Mouse (Mus musculus) stomach, postnatal 0 days (tissue): ENCODE results near the gene Lmbrd1. TPM values are rescaled to one million over a fixed set of nuclear protein-coding genes. Genes with fewer than 3 reads are reported as not detected.
"Not testable (repeated sequence)": the region's sequence is repeated elsewhere in the genome, so short reads cannot be mapped to it uniquely, and the experiment has no call there.

Experiments used
- ATAC-seq: fragments of 200-750 bp; cut with Nextera tagmentation; 2 replicates; pipeline ENCODE4 v1.8.0; 2017; ENCODE audit not compliant: low FRiP score, low TSS enrichment
- DNase-seq: peaks from one replicate; pipeline ENCODE4 v3.0.0-alpha.2; 2016; ENCODE audit warnings: low spot score
- H3K27ac ChIP-seq: fragments of 300-500 bp; sonication (generic); replicated peaks from 2 replicates; pipeline ENCODE4 v1.5.1; 2014; ENCODE audit warnings: mild to moderate bottlenecking, control low read depth
- H3K27me3 ChIP-seq: fragments of 300-500 bp; sonication (generic); 2 replicates; pipeline ENCODE4 v1.6.1; 2014; ENCODE audit warnings: low read length; ENCODE audit not compliant: control insufficient read depth, insufficient read depth
- H3K36me3 ChIP-seq: fragments of 300-500 bp; sonication (generic); 2 replicates; pipeline ENCODE4 v1.6.1; 2014; ENCODE audit warnings: low read length, mixed read lengths; ENCODE audit not compliant: control insufficient read depth, insufficient read depth
- H3K4me1 ChIP-seq: fragments of 300-500 bp; sonication (generic); replicated peaks from 2 replicates; pipeline ENCODE4 v1.6.1; 2014; ENCODE audit warnings: antibody characterized with exemption; ENCODE audit not compliant: control insufficient read depth, insufficient read depth
- H3K4me2 ChIP-seq: fragments of 300-500 bp; sonication (generic); replicated peaks from 2 replicates; pipeline ENCODE4 v1.6.1; 2014; ENCODE audit warnings: low read depth, mild to moderate bottlenecking, control low read depth, moderate library complexity
- H3K4me3 ChIP-seq: fragments of 300-500 bp; sonication (generic); 2 replicates; pipeline ENCODE4 v1.5.1; 2014; ENCODE audit warnings: low read depth, low read length, control low read depth
- H3K9ac ChIP-seq: fragments of 300-500 bp; sonication (generic); 2 replicates; pipeline ENCODE4 v1.6.1; 2014; ENCODE audit warnings: mild to moderate bottlenecking, low read length, control low read depth, mixed read lengths
- H3K9me3 ChIP-seq: fragments of 300-500 bp; sonication (generic); 2 replicates; pipeline ENCODE4 v1.6.1; 2016; ENCODE audit warnings: low read length; ENCODE audit not compliant: control insufficient read depth
- CTCF ChIP-seq: IDR thresholded peaks from 2 replicates; pipeline ENCODE4 v1.5.1; 2016; ENCODE audit warnings: antibody characterized with exemption, low read depth, mild to moderate bottlenecking, moderate library complexity
- EP300 ChIP-seq: optimal IDR thresholded peaks from 2 replicates; pipeline ENCODE3; 2016; ENCODE audit warnings: antibody characterized with exemption
- WGBS: fragments of 180-500 bp; shearing (Covaris S2); extraction: QIAGEN DNeasy Blood & Tissue Kit; methylation state at CpG from one replicate; pipeline ENCODE4 v1.1.7; 2014; 5-methylcytosine and 5-hydroxymethylcytosine counted together
- polyA plus RNA-seq: library from polyadenylated mRNA; unstranded; fragments of >200 nt; fragmentation: Nextera tagmentation; extraction: Ambion mirVana; gene quantifications from 2 replicates; pipeline ENCODE4 v1.2.1, GENCODE M21; 2015

The Lmbrd1 gene
- 33.6 and 35.2 TPM in 2 replicates for polyA plus RNA-seq

GRCm38 (mm10) chr1:24678205-24678917, at the start of gene Lmbrd1:
Lmbrd1 (plus strand) TSS chr1:24678630.
- Histone ChIP-seq H3K4me3 (peak within 1 kb of the TSS; percentile 94), H3K9me3 (no peaks in the 10 kb centered on the region), H3K4me1 (no peaks in the 10 kb centered on the region), H3K9ac (peak within 1 kb of the TSS; percentile 95), H3K27me3 (no peaks in the 10 kb centered on the region), H3K36me3 (no peaks in the 10 kb centered on the region), H3K4me2 (peak within 1 kb of the TSS; percentile 68), H3K27ac (peak within 1 kb of the TSS; percentile 94)
- TF ChIP-seq EP300, result no peak
- peak; percentile 78 for TF ChIP-seq CTCF
- DNase-seq, result peak; percentile 94
- under 1% methylated on average over 51 of the region's 54 CpGs for WGBS
- ATAC-seq, result peak; percentile 95

- DNase-seq (no peak), ATAC-seq (no peak)
- H3K27me3 ChIP-seq, result no peaks in the 10 kb centered on the region
- H3K4me1 ChIP-seq, result no peaks in the 10 kb centered on the region
- no peak overlapping the region for H3K27ac ChIP-seq
- no peak overlapping the region for H3K9ac ChIP-seq
- 28% methylated on average over 14 of the region's 14 CpGs for WGBS
- no peaks in the 10 kb centered on the region for H3K9me3 ChIP-seq
- H3K36me3 ChIP-seq, result no peaks in the 10 kb centered on the region
- H3K4me3 ChIP-seq, result no peak overlapping the region
- TF ChIP-seq CTCF (peak; percentile 78), EP300 (no peak)
- no peak overlapping the region for H3K4me2 ChIP-seq
These were observed 44.8 kb upstream of the Lmbrd1 start for GRCm38 (mm10) chr1:24633553-24634132.

- H3K9me3 ChIP-seq, result no peaks in the 10 kb centered on the region
- no peak for ATAC-seq
- no peak for DNase-seq
- no peak overlapping the region for H3K9ac ChIP-seq
- H3K4me2 ChIP-seq, result no peak overlapping the region
- 21% methylated on average over 2 of the region's 2 CpGs for WGBS
- H3K36me3 ChIP-seq, result no peaks in the 10 kb centered on the region
- H3K27me3 ChIP-seq, result no peaks in the 10 kb centered on the region
- H3K27ac ChIP-seq, result no peak overlapping the region
- TF ChIP-seq CTCF (no peak), EP300 (no peak)
- no peaks in the 10 kb centered on the region for H3K4me1 ChIP-seq
- no peak overlapping the region for H3K4me3 ChIP-seq
These were observed 28.3 kb upstream of the Lmbrd1 start for GRCm38 (mm10) chr1:24650100-24650499.

GRCm38 (mm10) chr1:24659914-24660313, 18.5 kb upstream of the Lmbrd1 start:
- Histone ChIP-seq H3K27ac (no peak overlapping the region), H3K36me3 (no peaks in the 10 kb centered on the region), H3K27me3 (no peaks in the 10 kb centered on the region), H3K4me3 (no peak overlapping the region), H3K4me1 (no peaks in the 10 kb centered on the region), H3K9ac (no peak overlapping the region), H3K9me3 (no peaks in the 10 kb centered on the region), H3K4me2 (no peak overlapping the region)
- no peak for DNase-seq
- TF ChIP-seq CTCF, result no peak
- no peak for TF ChIP-seq EP300
- WGBS, result 77% methylated on average over 1 of the region's 1 CpGs
- ATAC-seq, result no peak

GRCm38 (mm10) chr1:24660662-24661061, 17.8 kb upstream of the Lmbrd1 start:
- H3K36me3 ChIP-seq, H3K27me3 ChIP-seq, H3K9ac ChIP-seq, H3K4me3 ChIP-seq, H3K9me3 ChIP-seq, H3K4me1 ChIP-seq, DNase-seq, H3K4me2 ChIP-seq, H3K27ac ChIP-seq, ATAC-seq: not testable (repeated sequence)

GRCm38 (mm10) chr1:24661551-24661950, 16.9 kb upstream of the Lmbrd1 start:
- WGBS, result 88% methylated on average over 3 of the region's 3 CpGs
- no peaks in the 10 kb centered on the region for H3K36me3 ChIP-seq
- DNase-seq, result no peak
- H3K4me2 ChIP-seq, result no peak overlapping the region
- no peaks in the 10 kb centered on the region for H3K4me1 ChIP-seq
- H3K27ac ChIP-seq, result no peak overlapping the region
- H3K27me3 ChIP-seq, result no peaks in the 10 kb centered on the region
- H3K9ac ChIP-seq, result no peak overlapping the region
- no peak overlapping the region for H3K4me3 ChIP-seq
- no peak for ATAC-seq
- H3K9me3 ChIP-seq, result no peaks in the 10 kb centered on the region
- no peak for TF ChIP-seq EP300
- TF ChIP-seq CTCF, result no peak
